Mouse (Mus musculus): ENCODE measurements around the gene Srsf11. TPM values are rescaled to one million over a fixed set of nuclear protein-coding genes. Genes with fewer than 3 reads are reported as not detected.

The Srsf11 gene
- polyA plus RNA-seq (2012; ENCODE audit: low replicate concordance): 51.0 and 106 TPM in 2 replicates

GRCm38 (mm10) chr3:158036329-158036988 lies at the start of gene Srsf11, which contains the start of gene Lrrc40:
TSS of gene Srsf11 (minus strand) at chr3:158036639.
TSS of gene Lrrc40 (plus strand) at chr3:158036662.

Other genes with a start within 250 kb of the Srsf11 start
- gene Cth, start 111.6 kb downstream of the Srsf11 start, polyA plus RNA-seq (2012; ENCODE audit: low replicate concordance): 0.24 and 0.31 TPM in 2 replicates
- 31.6 and 49.7 TPM in 2 replicates for gene Ankrd13c, start 89.4 kb downstream of the Srsf11 start, polyA plus RNA-seq (2012; ENCODE audit: low replicate concordance)
- gene Lrrc40, start within 50 bp of the Srsf11 start, polyA plus RNA-seq (2012; ENCODE audit: low replicate concordance): 11.7 and 36.6 TPM in 2 replicates

Measured in leukemia stem cell, adult 10-12 weeks (primary cell).